Mouse (Mus musculus): ENCODE measurements around the gene Zfp12. TPM values are rescaled to one million over a fixed set of nuclear protein-coding genes. Genes with fewer than 3 reads are reported as not detected.
"Not testable (repeated sequence)": the region's sequence is repeated elsewhere in the genome, so short reads cannot be mapped to it uniquely, and the experiment has no call there.

The Zfp12 gene
- total RNA-seq (2022) = 1 to 10 TPM; 8.7 to 9.6 (median 9.2) TPM

DNA sequence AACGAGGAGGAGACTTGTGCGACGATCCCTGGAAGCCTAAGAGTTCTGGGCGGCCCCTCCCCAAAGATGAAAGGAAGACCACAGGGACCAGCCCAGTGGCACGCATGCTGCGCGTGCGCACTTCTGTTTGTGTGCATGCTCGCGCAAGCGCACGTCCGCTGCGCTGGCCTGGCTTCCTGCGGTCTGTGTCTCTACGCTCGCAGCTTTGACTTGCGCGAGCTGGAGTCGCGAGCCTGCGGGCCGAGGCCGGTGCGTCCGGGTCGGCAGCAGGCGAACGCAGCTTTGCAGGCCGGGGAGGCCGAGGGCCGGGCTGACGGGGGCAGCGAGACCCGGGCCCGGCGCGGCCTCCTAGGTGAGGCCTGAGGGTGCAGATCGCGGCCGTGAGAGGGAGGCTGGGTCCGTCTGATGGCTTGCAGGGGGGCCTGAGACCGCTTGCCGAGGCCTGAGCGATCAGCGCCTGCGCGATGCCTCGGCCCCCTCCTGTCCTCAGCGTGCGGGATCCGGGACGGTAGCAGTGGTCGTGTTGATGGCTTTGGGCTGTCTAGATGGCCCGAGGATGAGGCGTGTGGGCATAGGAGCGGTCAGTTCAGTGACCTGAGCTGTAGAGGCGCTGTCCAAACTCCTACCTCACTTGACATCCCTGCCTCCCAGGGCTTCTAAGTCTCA lies at the start of gene Zfp12:
Zfp12 (plus strand) TSS at position 136 of the 666 bp plus-strand sequence.
- DNase-seq (ENCODE audit: low spot score) = peak; percentile 95

DNA sequence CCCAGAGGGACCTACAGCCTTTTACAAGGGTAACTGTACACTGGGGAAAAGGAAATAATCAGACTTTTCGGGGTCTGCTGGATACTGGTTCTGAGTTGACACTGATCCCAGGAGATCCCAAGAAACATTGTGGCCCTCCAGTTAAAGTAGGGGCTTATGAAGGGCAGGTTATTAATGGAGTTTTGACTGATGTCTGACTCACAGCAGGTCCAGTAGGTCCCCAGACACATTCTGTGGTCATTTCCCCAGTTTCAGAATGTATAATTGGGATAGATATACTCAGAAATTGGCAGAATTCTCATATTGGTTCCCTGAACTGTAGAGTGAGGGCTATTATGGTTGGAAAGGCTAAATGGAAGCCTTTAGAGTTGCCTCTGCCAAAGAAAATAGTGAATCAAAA lies 46.9 kb upstream of the Zfp12 start:
- DNase-seq (ENCODE audit: low spot score) = not testable (repeated sequence)

DNA sequence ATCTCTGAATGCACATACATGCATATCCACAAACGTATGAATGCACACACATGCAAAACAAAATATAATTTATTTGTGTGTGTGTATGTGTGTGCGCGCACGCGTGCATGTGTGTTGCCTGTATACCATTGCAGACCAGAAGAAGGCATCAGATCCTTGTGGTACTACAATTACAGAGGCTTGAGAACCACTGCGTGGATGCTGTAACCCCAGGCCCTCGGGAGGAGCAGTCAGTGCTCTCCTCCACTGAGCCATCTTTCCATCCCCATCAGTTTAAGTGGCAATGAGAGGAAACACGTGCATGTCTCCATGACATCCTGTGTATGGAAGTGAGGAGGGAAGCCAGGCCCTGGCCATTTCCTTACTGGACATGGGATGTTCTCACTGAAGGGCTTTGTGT lies 42.2 kb upstream of the Zfp12 start:
- DNase-seq (ENCODE audit: low spot score) = no peak

DNA sequence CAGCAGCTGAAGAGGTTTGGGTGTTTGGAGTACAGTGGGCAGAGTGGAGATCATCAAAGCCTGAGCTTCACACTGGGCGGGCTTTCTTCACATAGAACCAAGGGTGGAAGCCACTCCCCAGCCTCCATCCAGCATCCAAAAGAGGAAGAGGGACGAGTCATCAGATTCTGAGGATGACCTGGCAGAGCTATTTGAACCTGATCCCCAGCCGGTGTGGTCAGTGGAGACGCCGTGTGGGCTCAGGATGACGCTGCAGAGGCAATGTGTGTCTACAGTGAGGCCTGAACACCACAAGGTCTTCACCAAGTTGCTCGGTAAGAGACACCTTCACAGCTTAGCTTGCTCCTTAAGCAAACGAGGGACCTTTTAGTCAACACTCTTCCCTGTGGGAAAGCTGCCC lies 40.2 kb upstream of the Zfp12 start:
- DNase-seq (ENCODE audit: low spot score) = not testable (repeated sequence)

DNA sequence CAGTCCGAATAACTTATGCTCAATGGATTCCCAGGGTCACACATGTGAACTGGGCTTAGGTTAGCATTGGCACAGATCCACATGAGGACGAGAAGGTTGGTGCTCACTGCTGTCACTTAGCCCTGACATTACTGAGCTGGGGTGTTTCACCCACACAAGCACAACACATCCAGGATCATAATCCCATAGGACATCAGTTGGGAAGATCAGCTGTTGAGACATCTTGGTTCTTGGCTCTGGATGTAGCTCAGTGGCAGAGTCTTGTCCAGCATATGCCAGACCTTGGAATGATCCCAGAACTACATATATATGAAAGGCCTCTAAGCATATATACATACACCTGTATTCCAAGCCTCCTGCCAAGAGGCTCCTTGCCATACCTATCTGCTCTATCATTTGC lies 39.8 kb upstream of the Zfp12 start:
- DNase-seq (ENCODE audit: low spot score) = no peak

DNA sequence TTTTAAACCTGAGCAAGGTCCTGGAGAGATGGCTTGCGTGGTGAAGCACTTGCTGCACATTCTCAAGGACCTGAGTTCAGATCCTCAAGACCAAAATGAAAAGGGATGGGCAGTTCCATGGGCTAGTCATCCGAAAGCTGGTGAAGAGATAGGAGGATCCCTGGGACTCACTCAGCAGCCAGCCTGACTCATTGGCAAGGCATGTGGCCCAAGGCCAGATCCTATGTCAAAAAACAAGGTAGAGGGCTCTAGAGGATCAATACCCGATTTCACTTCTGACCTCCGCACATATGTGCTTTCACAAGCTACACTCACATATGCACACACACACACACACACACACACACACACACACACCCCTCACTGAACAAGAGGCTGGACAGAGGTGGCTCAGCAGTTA lies 38.5 kb upstream of the Zfp12 start:
- DNase-seq (ENCODE audit: low spot score) = no peak

DNA sequence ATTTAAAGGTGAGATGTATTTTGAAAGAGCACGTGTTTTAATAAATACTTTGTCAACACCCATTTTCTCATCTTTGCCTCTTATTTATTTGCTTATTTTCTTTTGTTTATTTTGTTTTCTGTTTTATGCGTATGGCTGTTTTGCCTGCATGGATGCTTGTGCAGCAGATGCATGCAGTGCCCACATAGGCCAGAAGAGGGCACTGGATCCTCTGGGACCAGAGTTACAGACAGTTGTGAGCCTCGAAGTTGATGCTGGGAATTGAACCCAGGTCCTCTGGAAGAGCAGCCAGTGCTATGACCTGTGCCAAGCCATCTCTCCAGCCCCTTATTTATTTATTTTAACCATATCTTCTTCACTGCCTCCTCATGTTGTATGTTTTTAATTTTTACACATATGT lies 29.9 kb upstream of the Zfp12 start:
- DNase-seq (ENCODE audit: low spot score) = no peak

DNA sequence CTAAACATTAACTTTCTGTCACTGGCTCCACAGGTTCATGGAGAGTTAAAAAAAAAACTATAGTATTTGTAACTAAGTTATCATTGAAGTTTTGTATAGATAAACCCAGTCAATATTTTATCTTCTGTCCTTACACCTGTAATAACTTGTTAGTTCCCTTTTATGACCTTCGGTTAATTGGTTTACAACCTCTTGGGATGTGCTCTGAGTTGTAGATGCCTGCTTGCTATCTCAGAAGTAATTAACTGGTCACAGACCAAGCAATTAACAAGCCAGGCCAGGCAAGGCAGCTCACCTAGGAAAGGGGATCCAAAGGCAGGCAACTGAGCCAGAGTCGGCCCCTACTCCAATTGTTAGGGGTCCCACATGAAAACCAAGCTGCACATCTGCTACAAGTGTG lies 21.1 kb upstream of the Zfp12 start:
- no peak for DNase-seq (ENCODE audit: low spot score)

DNA sequence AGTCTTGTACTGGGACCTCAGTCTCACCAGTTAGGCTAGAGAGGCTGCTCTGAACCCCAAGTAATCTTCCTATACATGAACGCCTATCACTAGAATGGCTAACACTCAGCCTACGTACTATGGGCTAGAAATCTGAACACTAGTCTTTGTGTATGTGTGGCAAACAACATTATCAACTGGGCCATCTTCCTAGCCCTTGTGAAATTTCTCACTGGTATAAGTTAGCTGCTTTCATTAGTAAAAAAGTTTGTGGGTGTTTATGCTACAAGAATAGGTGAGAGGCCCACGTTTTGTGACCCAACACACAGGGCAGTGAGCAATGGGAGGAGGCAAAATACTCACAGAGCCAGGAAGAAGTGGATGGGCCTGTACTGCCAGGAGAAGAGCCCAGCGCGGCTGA lies 14.0 kb upstream of the Zfp12 start:
- DNase-seq (ENCODE audit: low spot score) = no peak

DNA sequence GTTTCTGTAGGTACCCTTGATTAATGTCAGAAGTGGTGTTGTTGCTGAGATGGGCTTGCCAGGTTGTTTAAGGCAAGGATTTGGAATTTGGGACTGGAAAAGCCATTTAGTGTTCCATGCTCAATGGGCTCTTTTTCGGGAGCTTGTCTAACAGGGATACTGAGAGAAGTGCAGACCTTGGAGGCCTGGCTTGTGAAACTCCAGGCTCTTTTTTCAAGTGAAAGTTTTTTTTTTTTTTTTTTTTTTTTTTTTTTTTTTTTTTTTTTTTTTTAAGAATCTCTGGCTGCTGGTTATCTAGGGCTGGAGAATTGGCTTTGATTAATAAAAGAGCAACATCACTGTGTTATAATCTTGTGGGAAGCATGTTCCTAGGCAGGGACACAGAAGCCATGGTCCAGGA lies 12.7 kb upstream of the Zfp12 start:
- no peak for DNase-seq (ENCODE audit: low spot score)

DNA sequence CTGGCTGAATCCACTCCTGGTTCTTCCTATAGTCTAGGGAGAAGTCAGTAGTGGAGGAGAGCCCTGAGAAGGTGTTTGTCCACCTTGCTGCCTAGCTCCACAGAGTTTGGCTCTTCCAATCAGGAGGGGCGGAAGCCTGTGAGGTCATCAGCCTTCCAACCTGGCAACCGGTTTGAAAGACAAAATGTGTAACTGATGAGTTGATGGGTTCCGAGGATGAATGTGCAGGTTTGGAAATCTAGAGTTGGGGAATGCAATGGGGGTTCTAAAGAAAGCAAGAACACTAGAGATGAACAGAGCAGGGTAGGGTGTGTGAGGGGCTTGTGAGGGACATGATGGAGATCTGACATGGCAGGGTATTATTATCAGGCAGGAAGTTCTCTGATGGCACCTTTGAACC lies 8.2 kb upstream of the Zfp12 start, which contains the start of gene Spdye4a:
Spdye4a (minus strand) TSS at position 101 of the 400 bp plus-strand sequence.
- no peak for DNase-seq (ENCODE audit: low spot score)

DNA sequence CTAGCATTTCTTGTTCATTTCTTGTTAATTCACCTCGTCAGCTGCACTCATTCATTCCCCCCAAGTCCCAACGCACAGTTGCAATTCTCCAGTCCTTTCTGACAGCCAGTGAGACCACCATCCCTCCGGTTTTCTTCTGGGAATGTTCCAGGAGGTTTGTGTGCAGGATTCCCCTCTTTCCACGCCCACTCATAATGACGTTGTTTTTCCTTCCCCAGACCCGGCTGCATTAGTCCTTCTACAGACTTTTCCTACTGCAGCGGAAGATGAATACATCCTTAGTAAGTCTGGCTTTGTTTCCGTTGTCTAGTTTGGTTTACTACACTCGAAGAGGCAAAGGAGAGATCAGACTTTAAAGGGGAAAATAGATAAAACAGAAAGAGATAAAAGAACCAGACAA lies 1.1 kb downstream of the Zfp12 start:
- DNase-seq (ENCODE audit: low spot score) = no peak

DNA sequence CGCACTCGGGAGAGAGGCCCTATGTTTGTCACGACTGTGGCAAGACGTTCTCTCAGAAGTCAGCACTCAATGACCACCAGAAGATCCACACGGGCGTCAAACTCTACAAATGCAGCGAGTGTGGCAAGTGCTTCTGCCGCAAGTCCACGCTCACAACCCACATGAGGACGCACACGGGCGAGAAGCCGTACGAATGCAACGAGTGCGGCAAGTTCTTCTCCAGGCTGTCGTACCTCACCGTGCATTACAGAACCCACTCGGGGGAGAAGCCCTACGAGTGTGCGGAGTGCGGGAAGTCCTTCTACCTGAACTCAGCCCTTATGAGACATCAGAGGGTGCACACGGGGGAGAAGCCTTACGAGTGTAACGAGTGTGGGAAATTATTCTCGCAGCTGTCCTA lies 10.0 kb downstream of the Zfp12 start:
- no peak for DNase-seq (ENCODE audit: low spot score)

DNA sequence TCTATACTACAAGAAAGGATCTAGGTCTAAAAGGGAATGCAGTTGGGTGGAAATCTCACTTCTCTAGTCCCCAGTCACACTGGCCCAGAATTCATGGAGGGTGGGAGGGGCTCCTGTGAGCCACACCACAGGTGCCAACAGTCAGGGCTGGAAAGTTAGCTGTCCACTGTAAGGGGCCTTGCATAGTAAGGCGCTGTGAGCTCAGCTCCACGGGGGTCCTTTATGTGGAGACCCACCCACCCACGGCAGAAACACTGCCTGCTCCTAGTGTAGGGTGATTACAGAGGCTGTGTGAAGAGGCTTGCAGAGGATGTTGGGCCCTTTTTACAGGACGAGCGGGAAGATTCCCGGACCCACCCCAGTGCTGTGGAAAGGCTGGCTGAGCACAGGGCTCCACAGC lies 17.1 kb downstream of the Zfp12 start:
- no peak for DNase-seq (ENCODE audit: low spot score)

DNA sequence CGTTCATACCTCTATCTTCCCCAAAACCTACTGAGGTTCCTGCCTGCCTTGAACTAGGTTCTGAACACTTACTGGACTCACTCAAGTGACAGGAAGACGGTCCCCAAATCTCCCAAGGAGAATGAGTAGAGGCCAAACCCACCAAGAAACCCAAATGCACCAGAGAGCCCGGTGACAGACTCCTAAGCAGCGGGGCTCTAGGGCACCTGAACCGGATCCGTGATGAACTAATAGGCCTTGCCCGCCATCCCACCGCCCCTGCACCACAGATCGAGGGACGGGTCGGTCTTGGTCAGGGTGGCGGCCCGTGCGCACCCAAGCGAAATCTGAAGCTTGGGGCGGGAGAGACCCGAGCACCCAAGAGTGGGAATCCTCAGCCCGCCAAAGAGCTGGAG lies 17.8 kb downstream of the Zfp12 start:
- DNase-seq (ENCODE audit: low spot score) = no peak

DNA sequence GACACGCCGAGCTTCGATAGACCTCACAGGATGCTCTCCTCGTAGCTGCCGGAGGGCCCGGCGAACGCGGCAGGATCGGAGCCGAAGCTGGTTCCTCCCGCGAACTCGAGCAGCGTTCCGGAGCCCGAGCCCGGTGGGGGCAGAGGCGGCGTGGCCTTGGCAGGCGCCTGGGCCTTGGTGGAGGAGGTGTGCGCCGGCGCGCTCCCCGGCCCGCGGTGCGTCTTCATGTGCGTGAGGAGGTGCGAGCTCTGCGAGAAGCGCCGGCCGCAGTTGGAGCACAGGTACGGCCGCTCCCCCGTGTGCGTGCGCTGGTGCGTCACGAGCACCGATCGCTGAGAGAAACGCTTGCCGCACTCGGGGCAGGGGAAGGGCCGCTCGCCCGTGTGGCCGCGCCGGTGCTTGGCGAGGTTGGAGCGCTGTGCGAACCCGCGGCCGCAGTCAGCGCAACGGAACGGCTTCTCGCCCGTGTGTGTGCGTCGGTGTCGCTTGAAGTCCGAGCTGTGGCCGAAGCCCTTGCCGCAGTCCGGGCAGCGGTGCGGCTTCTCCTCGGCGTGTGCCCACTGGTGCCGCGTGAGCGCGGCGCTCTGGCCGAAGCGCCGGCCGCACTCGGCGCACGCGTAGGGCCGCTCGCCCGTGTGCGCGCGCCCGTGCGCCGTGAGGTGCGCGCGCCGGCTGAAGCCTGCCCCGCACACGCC lies 18.4 kb downstream of the Zfp12 start:
- no peak for DNase-seq (ENCODE audit: low spot score)

DNA sequence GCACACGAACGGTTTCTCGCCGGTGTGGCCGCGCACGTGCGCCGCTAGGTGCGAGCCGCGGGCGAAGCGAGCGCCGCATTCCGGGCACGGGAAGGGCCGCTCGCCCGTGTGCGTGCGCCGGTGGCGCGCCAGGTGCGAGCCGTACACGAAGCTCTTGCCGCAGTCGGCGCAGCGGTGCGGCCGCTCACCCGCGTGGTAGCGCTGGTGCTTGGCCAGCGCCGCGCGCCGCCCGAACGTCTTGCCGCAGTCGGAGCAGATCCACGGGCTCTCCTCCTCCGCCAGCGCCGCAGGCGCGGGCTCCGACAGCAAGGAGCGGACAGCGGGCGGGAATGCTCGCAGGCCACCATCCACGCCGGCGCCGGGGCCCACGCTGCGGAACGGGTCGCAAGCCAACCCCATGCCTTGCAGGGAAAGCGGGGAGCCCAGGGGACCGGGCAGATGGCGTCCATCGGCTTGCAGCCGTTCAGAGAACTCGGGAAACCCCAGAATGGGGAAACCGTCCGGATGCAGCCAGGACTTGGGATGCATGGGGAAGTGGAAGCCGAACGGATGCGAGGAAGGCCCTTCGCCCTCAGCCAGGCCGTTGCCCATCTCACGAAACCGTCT lies 19.0 kb downstream of the Zfp12 start:
- DNase-seq (ENCODE audit: low spot score) = no peak

DNA sequence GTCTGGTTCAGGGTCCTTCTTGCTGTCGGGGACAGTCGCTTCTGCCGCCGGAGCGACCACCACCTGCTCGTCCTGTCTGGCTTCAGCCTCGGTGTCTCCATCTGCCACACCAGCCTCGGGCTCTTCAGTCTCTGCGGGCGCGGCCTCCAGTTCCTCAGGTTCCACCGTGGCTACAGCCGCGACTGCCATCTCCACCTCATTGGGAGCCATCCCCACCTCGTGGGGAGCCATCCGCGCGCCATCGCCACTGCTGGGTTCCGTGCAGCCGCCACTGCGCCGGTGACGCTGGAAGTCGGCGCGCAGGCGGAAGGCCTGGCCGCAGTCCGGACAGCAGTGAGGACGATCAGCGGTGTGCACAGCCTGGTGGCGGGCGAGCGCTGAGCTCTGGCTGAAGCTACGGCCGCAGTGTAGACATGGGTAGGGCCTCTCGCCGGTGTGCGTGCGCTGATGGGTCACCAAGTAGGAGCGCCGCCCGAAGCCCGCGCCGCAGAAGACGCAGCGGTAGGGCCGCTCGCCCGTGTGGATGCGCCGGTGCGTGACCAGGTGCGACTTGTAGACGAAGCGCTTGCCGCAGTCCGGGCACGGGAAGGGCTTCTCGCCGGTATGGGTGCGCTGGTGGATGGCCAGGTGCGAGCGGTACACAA lies 19.6 kb downstream of the Zfp12 start:
- DNase-seq (ENCODE audit: low spot score) = no peak

DNA sequence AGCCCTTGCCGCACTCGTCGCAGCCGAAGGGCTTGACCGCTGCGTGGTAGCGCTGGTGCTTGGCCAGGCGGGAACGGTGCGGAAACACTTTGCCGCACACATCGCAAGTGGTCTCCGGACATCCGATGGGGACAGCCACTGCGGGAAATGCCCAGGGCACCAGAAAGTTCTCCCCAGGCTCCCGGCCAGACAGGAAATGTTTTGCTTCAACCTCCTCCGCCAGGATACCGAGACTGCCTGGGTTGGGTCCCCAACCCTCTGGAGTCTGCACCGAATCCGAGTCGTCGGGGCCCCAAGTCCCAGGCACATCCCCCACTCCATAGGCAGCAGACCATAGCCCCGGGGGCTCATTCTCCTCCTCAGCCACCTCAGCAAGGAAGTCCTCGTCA lies 20.2 kb downstream of the Zfp12 start:
- DNase-seq (ENCODE audit: low spot score) = no peak

DNA sequence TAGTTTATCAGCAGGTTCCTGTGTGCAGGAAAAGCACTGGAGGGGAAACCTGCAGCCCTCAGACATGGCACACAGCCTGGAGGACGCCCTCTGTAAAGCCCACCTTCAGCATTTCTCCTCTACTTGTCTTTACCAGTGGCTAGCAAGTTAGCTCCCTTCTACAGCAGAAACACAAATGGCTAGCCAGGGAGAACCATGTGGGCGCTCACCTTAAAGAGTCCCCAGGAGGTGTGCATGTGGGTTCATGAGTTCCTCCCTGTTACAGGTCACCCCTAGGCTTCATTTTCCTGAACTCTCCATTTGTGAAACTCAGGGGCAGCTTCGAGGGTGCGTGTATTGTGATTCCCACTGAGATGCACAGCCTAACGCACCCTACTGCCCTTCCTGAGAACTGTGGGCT lies 20.8 kb downstream of the Zfp12 start:
- no peak for DNase-seq (ENCODE audit: low spot score)

DNA sequence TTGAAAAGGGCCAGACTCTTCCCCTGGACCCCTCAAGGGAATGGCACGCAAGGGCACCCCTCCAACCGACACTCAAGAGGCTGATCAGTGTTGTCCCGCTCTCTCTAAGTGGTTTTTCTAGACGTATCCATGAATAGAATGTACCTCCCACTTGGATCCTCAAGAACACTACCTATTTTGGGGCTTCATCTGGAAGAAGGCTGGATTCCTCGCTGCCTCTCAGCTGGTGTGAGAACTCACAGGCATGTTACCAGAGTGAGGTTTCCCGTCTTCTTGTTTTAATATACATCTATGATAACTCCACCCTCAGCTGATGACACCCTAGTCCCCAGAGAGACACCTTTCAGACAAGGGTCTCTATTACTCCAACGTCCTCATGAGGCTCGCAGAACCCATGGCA lies 26.7 kb downstream of the Zfp12 start:
- no peak for DNase-seq (ENCODE audit: low spot score)

DNA sequence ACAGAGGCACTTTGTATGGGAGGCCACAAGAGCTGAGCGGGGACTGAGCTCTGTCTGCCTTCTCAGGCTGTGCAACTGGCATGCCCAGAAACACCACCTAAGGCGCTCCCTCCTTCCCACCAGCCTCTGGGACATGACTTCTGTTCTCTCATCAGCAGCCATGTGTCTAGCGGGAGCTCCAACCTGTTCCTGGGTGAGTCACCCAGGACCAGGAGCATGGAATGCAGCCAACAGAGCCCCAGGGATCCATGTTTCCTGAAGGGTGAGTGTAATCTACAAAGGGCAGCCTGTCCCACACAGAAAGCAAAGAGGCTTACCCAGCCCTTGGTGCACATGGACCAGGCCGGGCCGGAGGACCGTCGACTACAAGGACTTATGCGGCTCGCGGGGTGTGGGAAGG lies 29.7 kb downstream of the Zfp12 start:
- no peak for DNase-seq (ENCODE audit: low spot score)

DNA sequence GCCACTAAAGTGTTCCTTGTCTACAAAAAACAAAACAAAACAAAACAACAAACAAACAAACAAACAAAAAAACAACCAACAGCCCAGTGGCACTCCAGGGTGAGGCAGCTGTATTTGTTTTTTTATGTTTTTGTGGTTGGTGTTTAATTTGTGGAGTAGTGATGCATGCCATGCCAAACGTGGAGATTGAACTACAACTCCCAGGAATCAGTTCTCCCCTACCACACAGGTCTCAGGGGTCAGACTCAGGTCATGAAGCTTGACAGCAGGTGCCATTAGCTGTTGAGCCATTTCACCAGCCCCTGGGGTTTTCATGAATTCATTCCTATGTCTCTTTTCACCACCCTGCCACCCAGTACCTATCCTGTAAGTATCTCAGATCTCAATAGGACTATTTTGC lies 30.4 kb downstream of the Zfp12 start:
- DNase-seq (ENCODE audit: low spot score) = no peak

Data from heart, adult 8-10 months (tissue).